Mouse (Mus musculus): ENCODE data around the gene Htr1a.

Htr1a gene

GRCm38 (mm10) chr13:105443339-105443738, at the start of gene Htr1a:
TSS of gene Htr1a (plus strand) at chr13:105443639.
- TF ChIP-seq GATA4 (IDR thresholded peaks at IDR 0.05; ENCODE audit: insufficient replicate concordance, low read length): no peak

DNA sequence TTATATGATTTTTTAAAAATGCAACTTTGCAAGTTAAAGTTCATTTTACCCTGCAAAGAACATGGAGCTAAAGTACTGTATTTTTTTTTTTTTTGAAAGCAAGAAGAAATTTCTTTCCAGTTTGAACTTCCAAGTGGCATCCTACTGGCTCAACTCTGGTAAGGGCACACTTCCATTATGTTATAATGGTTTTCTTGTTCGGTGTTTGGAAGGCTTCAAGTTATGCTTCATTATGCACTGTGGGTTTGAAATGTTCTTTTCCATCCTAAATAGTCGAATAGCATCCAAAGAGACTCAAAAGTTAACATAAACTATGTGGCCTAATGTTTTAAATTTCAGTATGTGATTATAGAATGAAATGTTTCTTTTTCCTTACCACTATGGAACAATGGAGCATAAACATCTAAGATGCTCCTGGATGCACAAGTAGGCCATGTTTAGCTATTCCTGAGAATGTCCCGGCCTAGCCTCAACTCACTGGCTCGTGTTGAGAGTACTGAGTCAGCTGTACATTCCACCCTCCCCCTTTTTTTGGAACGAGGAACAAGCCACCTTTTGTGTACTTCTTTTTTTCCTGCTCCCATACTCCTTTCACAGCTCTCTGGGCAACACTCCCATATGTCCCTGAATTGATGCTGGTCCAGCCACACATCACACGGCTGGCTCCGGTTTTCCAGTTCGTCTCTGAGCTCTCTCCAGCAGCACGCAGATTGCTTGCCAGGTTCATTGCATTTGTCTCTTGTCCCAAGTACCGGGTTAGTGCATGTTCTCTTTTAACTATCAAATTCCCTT, 31.7 kb upstream of the Htr1a start:
- TF ChIP-seq GATA4 (IDR thresholded peaks at IDR 0.05; ENCODE audit: insufficient replicate concordance, low read length): no peak

- TF ChIP-seq GATA4 (IDR thresholded peaks at IDR 0.05; ENCODE audit: insufficient replicate concordance, low read length): no peak
Measured at GRCm38 (mm10) chr13:105412327-105412722, 31.1 kb upstream of the Htr1a start.

- TF ChIP-seq GATA4 (IDR thresholded peaks at IDR 0.05; ENCODE audit: insufficient replicate concordance, low read length): no peak
Measured at GRCm38 (mm10) chr13:105433141-105433540, 10.3 kb upstream of the Htr1a start.

DNA sequence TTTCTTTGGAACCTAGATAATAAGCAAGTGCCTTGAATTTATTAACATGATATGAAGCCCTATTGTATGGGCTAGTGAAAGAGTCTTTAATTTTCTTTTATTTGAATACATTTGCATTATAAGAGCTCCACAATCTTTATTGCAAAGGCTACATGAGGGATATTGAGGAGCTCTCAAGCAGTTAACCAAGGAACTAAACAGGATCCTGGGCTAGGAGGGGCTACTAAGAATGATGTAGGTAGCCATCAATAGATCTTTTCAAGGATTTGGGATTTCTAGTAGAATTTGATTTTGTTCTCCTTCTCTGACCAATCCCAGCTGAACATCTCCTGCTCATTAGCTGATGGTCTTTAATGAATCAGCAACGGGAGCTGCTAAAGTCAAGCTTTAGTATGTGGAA, 9.8 kb upstream of the Htr1a start:
- no peak for TF ChIP-seq GATA4 (IDR thresholded peaks at IDR 0.05; ENCODE audit: insufficient replicate concordance, low read length)

GRCm38 (mm10) chr13:105442576-105442975, 863 bp upstream of the Htr1a start:
- TF ChIP-seq GATA4 (IDR thresholded peaks at IDR 0.05; ENCODE audit: insufficient replicate concordance, low read length): no peak

- TF ChIP-seq GATA4 (IDR thresholded peaks at IDR 0.05; ENCODE audit: insufficient replicate concordance, low read length): no peak
Measured at GRCm38 (mm10) chr13:105443871-105444237, 415 bp downstream of the Htr1a start.

DNA sequence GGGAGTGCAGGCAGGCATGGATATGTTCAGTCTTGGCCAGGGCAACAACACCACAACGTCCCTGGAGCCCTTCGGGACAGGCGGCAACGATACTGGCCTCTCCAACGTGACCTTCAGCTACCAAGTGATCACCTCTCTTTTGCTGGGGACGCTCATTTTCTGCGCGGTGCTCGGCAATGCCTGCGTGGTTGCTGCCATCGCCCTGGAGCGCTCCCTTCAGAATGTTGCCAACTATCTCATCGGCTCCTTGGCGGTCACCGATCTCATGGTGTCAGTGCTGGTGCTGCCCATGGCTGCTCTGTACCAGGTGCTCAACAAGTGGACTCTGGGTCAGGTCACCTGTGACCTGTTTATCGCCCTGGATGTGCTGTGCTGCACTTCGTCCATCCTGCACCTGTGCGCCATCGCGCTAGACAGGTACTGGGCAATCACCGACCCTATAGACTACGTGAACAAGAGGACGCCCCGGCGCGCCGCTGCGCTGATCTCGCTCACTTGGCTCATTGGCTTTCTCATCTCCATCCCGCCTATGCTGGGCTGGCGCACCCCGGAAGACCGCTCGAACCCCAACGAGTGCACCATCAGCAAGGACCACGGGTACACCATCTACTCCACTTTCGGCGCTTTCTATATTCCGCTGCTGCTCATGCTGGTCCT, 927 bp downstream of the Htr1a start:
- no peak for TF ChIP-seq GATA4 (IDR thresholded peaks at IDR 0.05; ENCODE audit: insufficient replicate concordance, low read length)

DNA sequence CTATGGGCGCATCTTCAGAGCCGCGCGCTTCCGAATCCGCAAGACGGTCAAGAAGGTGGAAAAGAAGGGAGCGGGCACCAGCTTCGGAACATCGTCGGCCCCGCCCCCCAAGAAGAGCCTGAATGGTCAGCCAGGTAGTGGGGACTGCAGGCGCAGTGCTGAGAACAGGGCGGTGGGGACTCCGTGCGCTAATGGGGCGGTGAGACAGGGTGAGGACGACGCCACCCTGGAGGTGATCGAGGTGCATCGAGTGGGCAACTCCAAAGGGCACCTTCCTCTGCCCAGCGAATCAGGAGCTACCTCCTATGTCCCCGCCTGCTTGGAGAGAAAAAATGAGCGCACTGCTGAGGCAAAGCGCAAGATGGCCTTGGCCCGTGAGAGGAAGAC, 1.4 kb downstream of the Htr1a start:
- TF ChIP-seq GATA4 (IDR thresholded peaks at IDR 0.05; ENCODE audit: insufficient replicate concordance, low read length): no peak

GRCm38 (mm10) chr13:105446239-105446638, 2.8 kb downstream of the Htr1a start:
- TF ChIP-seq GATA4 (IDR thresholded peaks at IDR 0.05; ENCODE audit: insufficient replicate concordance, low read length): no peak

GRCm38 (mm10) chr13:105447695-105448094, 4.3 kb downstream of the Htr1a start:
- no peak for TF ChIP-seq GATA4 (IDR thresholded peaks at IDR 0.05; ENCODE audit: insufficient replicate concordance, low read length)

DNA sequence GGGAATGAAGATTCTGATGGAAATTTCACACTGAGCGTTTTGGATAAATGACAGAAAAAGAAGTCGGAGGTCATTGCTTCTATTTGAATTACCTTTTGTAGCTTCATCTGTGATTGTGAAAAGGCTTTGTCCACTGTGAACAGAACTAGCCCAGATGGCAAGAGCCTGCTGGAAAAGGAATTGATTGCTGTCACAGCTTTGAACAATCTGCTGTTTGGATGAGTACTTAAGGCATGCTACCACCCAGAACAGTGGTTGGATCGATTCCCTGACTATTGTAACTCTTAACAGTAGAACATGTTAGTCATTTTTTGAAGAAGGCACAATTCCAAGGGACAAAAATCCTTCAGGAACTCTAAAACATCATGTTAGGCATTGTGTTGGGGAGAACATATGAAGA, 8.1 kb downstream of the Htr1a start:
- no peak for TF ChIP-seq GATA4 (IDR thresholded peaks at IDR 0.05; ENCODE audit: insufficient replicate concordance, low read length)
